Mouse (Mus musculus) liver, embryonic 14.5 days (tissue): Measurements from ENCODE around the gene Clint1. TPM values are rescaled to one million over a fixed set of nuclear protein-coding genes. Genes with fewer than 3 reads are reported as not detected.
A peak's percentile ranks its signal among the peaks of the same experiment; 100 is the strongest.

ENCODE experiments used
- ATAC-seq: fragments of 200-750 bp; cut with Nextera tagmentation; 2 replicates; pipeline ENCODE4 v1.8.0; 2017; ENCODE audit warnings: moderate number of reproducible peaks, mild to moderate bottlenecking, moderate library complexity; ENCODE audit not compliant: insufficient read depth
- DNase-seq, 3 experiments: peaks; one replicate each; pipeline ENCODE4 v3.0.0-alpha.2; 2012 to 2013; ENCODE audit warnings: low read depth in 3 of 3, low spot score in 3 of 3
- H3K27ac ChIP-seq: fragments of 300-500 bp; sonication (generic); 2 replicates; pipeline ENCODE4 v1.5.1; 2014; ENCODE audit warnings: moderate library complexity, mild to moderate bottlenecking, control low read depth, inconsistent platforms
- H3K27me3 ChIP-seq: fragments of 300-500 bp; sonication (generic); 2 replicates; pipeline ENCODE4 v1.6.1; 2014; ENCODE audit warnings: mild to moderate bottlenecking, low read length, moderate library complexity; ENCODE audit not compliant: control insufficient read depth, insufficient read depth
- H3K36me3 ChIP-seq: fragments of 300-500 bp; sonication (generic); replicated peaks from 2 replicates; pipeline ENCODE4 v1.6.1; 2014; ENCODE audit warnings: low read depth; ENCODE audit not compliant: control insufficient read depth, insufficient read depth
- H3K4me1 ChIP-seq, 2 experiments: fragments of 200-500 bp in 1 of 2; fragments of 300-500 bp in 1 of 2; sonication (generic) in 1 of 2; replicated peaks; 2 replicates each; pipeline ENCODE4 v1.6.1; 2012 to 2014; ENCODE audit warnings: antibody characterized with exemption in 1 of 2, inconsistent platforms in 1 of 2, low read length in 1 of 2; ENCODE audit not compliant: control insufficient read depth in 2 of 2, insufficient read depth in 2 of 2
- H3K4me2 ChIP-seq: fragments of 300-500 bp; sonication (generic); 2 replicates; pipeline ENCODE4 v1.6.1; 2014; ENCODE audit warnings: low read depth, mild to moderate bottlenecking, control low read depth, moderate library complexity
- H3K4me3 ChIP-seq, 2 experiments: fragments of 200-500 bp in 1 of 2; fragments of 300-500 bp in 1 of 2; sonication (generic) in 1 of 2; 2 replicates each; pipeline ENCODE4 v1.5.1; 2012 to 2014; ENCODE audit warnings: low read depth in 2 of 2, low read length in 2 of 2, mild to moderate bottlenecking in 2 of 2, control low read depth in 1 of 2, inconsistent platforms in 1 of 2, moderate library complexity in 1 of 2; ENCODE audit not compliant: insufficient read depth in 1 of 2
- H3K9ac ChIP-seq: fragments of 300-500 bp; sonication (generic); replicated peaks from 2 replicates; pipeline ENCODE4 v1.6.1; 2014; ENCODE audit warnings: mild to moderate bottlenecking, control low read depth, moderate library complexity
- H3K9me3 ChIP-seq: fragments of 300-500 bp; sonication (generic); 2 replicates; pipeline ENCODE4 v1.6.1; 2016; ENCODE audit warnings: low read length, mixed read lengths; ENCODE audit not compliant: control insufficient read depth
- CTCF ChIP-seq: IDR thresholded peaks from 2 replicates; pipeline ENCODE4 v1.5.1; 2016; ENCODE audit warnings: antibody characterized with exemption, low read depth, control low read depth
- EP300 ChIP-seq: IDR thresholded peaks from 2 replicates; pipeline ENCODE4 v1.6.1; 2016; ENCODE audit warnings: antibody characterized with exemption, low read depth
- WGBS: fragments of 180-500 bp; shearing (Covaris S2); extraction: QIAGEN DNeasy Blood & Tissue Kit; methylation state at CpG from one replicate; pipeline ENCODE4 v1.1.7; 2014; ENCODE audit not compliant: insufficient replicate concordance; 5-methylcytosine and 5-hydroxymethylcytosine counted together
- polyA plus RNA-seq, 2 experiments: library from polyadenylated mRNA; depleted of rRNA in 1 of 2; stranded (reverse) in 1 of 2; unstranded in 1 of 2; fragments of >200 nt; fragmentation: Nextera tagmentation in 1 of 2; extraction: Ambion mirVana in 1 of 2; gene quantifications; 2 replicates each; pipeline versions ENCODE4 v1.2.1 to v1.2.3; 2012 to 2014

The Clint1 gene
- polyA plus RNA-seq, 2 experiments: 41.6 to 46.0 TPM

GRCm38 (mm10) chr11:45854381-45854780 lies 2.5 kb downstream of the Clint1 start:
- Histone ChIP-seq H3K36me3 (peaks cover 14% of the 10 kb centered on the region), H3K9me3 (no peaks in the 10 kb centered on the region), H3K4me3 (peak overlapping the region; percentile 25 to 39), H3K9ac (peak overlapping the region; percentile 68), H3K4me2 (peak overlapping the region; percentile 76), H3K27me3 (no peaks in the 10 kb centered on the region), H3K27ac (peak overlapping the region; percentile 91), H3K4me1 (peaks cover 44 to 45% of the 10 kb centered on the region in 2 experiments)
- ATAC-seq: no peak
- WGBS: 62% methylated on average over 7 of the region's 7 CpGs
- no peak for DNase-seq
- TF ChIP-seq CTCF (no peak), EP300 (no peak)

- H3K36me3 ChIP-seq: peaks cover 18% of the 10 kb centered on the region
- H3K9me3 ChIP-seq: no peaks in the 10 kb centered on the region
- ATAC-seq (peak; percentile 22; the same call in 1 of the 2 replicates), DNase-seq (peak; percentile 40 to 63 (median 49))
- H3K27me3 ChIP-seq: no peaks in the 10 kb centered on the region
- H3K27ac ChIP-seq: peak overlapping the region; percentile 91
- H3K4me2 ChIP-seq: peak overlapping the region; percentile 76
- TF ChIP-seq CTCF (no peak; the same call in 1 of the 2 replicates), EP300 (peak; percentile 41; the same call in 1 of the 2 replicates)
- 5% methylated on average over 7 of the region's 7 CpGs for WGBS
- H3K4me1 ChIP-seq: peaks cover 37 to 38% of the 10 kb centered on the region in 2 experiments
- peak overlapping the region; percentile 68 for H3K9ac ChIP-seq
- H3K4me3 ChIP-seq: peak overlapping the region; percentile 25 to 52
Observed at GRCm38 (mm10) chr11:45855407-45856148, 3.7 kb downstream of the Clint1 start.

GRCm38 (mm10) chr11:45856149-45856516 lies 4.3 kb downstream of the Clint1 start:
- TF ChIP-seq EP300 (peak; percentile 74), CTCF (no peak)
- H3K27ac ChIP-seq: peak overlapping the region; percentile 91
- peaks cover 18% of the 10 kb centered on the region for H3K36me3 ChIP-seq
- no peaks in the 10 kb centered on the region for H3K9me3 ChIP-seq
- H3K4me2 ChIP-seq: peak overlapping the region; percentile 76
- peak; percentile 8; the same call in 1 of the 2 replicates for ATAC-seq
- peak overlapping the region; percentile 68 for H3K9ac ChIP-seq
- WGBS: 10% methylated on average over 6 of the region's 6 CpGs
- H3K27me3 ChIP-seq: no peaks in the 10 kb centered on the region
- H3K4me3 ChIP-seq: peak overlapping the region; percentile 25 to 52
- peaks cover 39 to 43% of the 10 kb centered on the region in 2 experiments for H3K4me1 ChIP-seq
- peak in 2 of 3 experiments; percentile 53 to 62 for DNase-seq

- peak; percentile 34; the same call in 1 of the 2 replicates for ATAC-seq
Observed at GRCm38 (mm10) chr11:45861334-45861733, 9.5 kb downstream of the Clint1 start.

GRCm38 (mm10) chr11:45864409-45864808 lies 12.6 kb downstream of the Clint1 start:
- DNase-seq (no peak), ATAC-seq (no peak)
- TF ChIP-seq EP300 (no peak), CTCF (no peak)
- H3K27me3 ChIP-seq: no peaks in the 10 kb centered on the region
- peaks cover 11 to 20% of the 10 kb centered on the region in 2 experiments for H3K4me1 ChIP-seq
- H3K4me2 ChIP-seq: no peak overlapping the region
- H3K4me3 ChIP-seq: no peak overlapping the region
- peaks cover 4% of the 10 kb centered on the region for H3K36me3 ChIP-seq
- no peak overlapping the region for H3K27ac ChIP-seq
- H3K9me3 ChIP-seq: no peaks in the 10 kb centered on the region
- 66% methylated on average over 3 of the region's 3 CpGs for WGBS
- H3K9ac ChIP-seq: no peak overlapping the region

More at GRCm38 (mm10) chr11:45861334-45861733, 9.5 kb downstream of the Clint1 start:
- Histone ChIP-seq H3K27me3 (no peaks in the 10 kb centered on the region), H3K4me3 (no peak overlapping the region), H3K4me1 (peaks cover 21 to 28% of the 10 kb centered on the region in 2 experiments), H3K27ac (no peak overlapping the region), H3K4me2 (no peak overlapping the region), H3K9ac (0 out of 2 replicates have a peak overlapping the region, but pooled peaks have one; percentile 18), H3K9me3 (no peaks in the 10 kb centered on the region), H3K36me3 (peaks cover 7% of the 10 kb centered on the region)
- TF ChIP-seq EP300 (no peak), CTCF (no peak)
- no peak for DNase-seq
- WGBS: 28% methylated on average over 7 of the region's 7 CpGs
